Mouse (Mus musculus) neural tube, embryonic 11.5 days (tissue): ENCODE data around the gene P4htm. TPM values are rescaled to one million over a fixed set of nuclear protein-coding genes. Genes with fewer than 3 reads are reported as not detected.

Experiments
- ATAC-seq: fragments of 200-750 bp; cut with Nextera tagmentation; 2 replicates; pipeline ENCODE4 v1.8.0; 2017; ENCODE audit warnings: moderate number of reproducible peaks, mild to moderate bottlenecking, moderate TSS enrichment, moderate library complexity; ENCODE audit not compliant: insufficient read depth, low FRiP score, low TSS enrichment
- DNase-seq: peaks from one replicate; pipeline ENCODE4 v3.0.0-alpha.2; 2015; ENCODE audit warnings: low spot score
- H3K27ac ChIP-seq: fragments of 300-500 bp; sonication (generic); 2 replicates; pipeline ENCODE4 v1.5.1; 2014; ENCODE audit warnings: low read depth, mild to moderate bottlenecking, low read length
- H3K27me3 ChIP-seq: fragments of 300-500 bp; sonication (generic); 2 replicates; pipeline ENCODE4 v1.6.1; 2014; ENCODE audit warnings: mild to moderate bottlenecking, low read length, mixed read lengths; ENCODE audit not compliant: control insufficient read depth, insufficient read depth
- H3K36me3 ChIP-seq: fragments of 300-500 bp; sonication (generic); 2 replicates; pipeline ENCODE4 v1.6.1; 2014; ENCODE audit warnings: mild to moderate bottlenecking, low read length, moderate library complexity, mixed read lengths; ENCODE audit not compliant: control insufficient read depth, insufficient read depth
- H3K4me1 ChIP-seq: fragments of 300-500 bp; sonication (generic); 2 replicates; pipeline ENCODE4 v1.6.1; 2014; ENCODE audit warnings: low read length, mixed read lengths; ENCODE audit not compliant: control insufficient read depth, insufficient read depth
- H3K4me2 ChIP-seq: fragments of 300-500 bp; sonication (generic); 2 replicates; pipeline ENCODE4 v1.6.1; 2014; ENCODE audit warnings: low read depth, mild to moderate bottlenecking, moderate library complexity
- H3K4me3 ChIP-seq: fragments of 300-500 bp; sonication (generic); 2 replicates; pipeline ENCODE4 v1.5.1; 2014; ENCODE audit warnings: low read depth, low read length
- H3K9ac ChIP-seq: fragments of 300-500 bp; sonication (generic); 2 replicates; pipeline ENCODE4 v1.6.1; 2014; ENCODE audit warnings: mild to moderate bottlenecking, low read length
- H3K9me3 ChIP-seq: fragments of 300-500 bp; sonication (generic); 2 replicates; pipeline ENCODE4 v1.6.1; 2016; ENCODE audit warnings: low read length; ENCODE audit not compliant: control insufficient read depth
- WGBS: fragments of 180-500 bp; shearing (Covaris S2); extraction: QIAGEN DNeasy Blood & Tissue Kit; methylation state at CpG from one replicate; pipeline ENCODE4 v1.1.7; 2014; 5-methylcytosine and 5-hydroxymethylcytosine counted together
- polyA plus RNA-seq: library from polyadenylated mRNA; unstranded; fragments of >200 nt; fragmentation: Nextera tagmentation; extraction: Ambion mirVana; gene quantifications from 2 replicates; pipeline ENCODE4 v1.2.1, GENCODE M21; 2014

Gene P4htm
- 10.5 and 11.7 TPM in 2 replicates for polyA plus RNA-seq

DNA sequence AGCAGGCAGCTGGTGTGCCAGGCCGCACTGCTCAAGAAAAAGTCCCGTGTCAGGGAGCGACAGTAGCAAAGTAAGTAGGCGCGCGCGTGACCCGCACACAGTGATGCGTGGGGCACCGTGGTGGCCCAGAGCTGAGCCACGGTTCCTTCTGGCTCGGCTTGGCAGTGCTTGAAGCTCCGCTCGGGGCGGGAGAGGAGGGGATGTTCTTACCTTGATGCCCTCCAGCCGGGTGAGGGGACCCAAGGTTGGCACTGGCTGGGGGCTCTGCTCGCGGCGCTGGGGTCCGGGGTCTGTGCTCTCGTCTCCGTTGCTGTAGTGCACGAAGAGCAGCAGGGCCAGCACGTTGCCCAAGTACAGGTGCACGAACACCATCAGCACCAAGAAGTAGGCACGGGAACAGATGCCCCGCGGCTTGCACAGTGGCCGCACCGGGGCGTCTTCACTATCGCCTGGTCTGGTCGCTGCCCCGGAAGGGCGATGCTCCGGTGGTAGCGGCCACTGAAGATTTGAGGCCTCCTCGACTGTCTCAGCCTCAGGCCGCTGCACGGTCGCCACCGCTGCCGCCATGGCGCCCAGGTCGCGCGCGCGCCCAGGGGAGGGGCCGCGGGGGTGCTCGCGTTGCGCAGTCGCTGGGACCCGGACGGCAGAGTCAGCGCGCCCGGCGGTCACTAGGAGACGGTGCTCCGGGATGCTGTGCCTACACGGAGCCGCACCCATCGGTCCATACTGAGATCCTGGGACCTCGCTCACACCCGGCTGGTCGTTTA lies at the start of gene P4htm:
P4htm (minus strand) TSS at position 670 of the 767 bp plus-strand sequence.
- Histone ChIP-seq H3K4me2 (peak within 1 kb of the TSS; percentile 93), H3K4me1 (no peaks in the 10 kb centered on the region), H3K27me3 (no peaks in the 10 kb centered on the region), H3K4me3 (peak within 1 kb of the TSS; percentile 65), H3K9me3 (no peaks in the 10 kb centered on the region), H3K27ac (0 out of 2 replicates have a peak within 1 kb of the TSS, but pooled peaks have one; percentile 34), H3K9ac (peak within 1 kb of the TSS; percentile 78), H3K36me3 (no peaks in the 10 kb centered on the region)
- DNase-seq: peak; percentile 79
- 3% methylated on average over 69 of the region's 69 CpGs for WGBS
- peak; percentile 91 for ATAC-seq

GRCm38 (mm10) chr9:108639825-108640224 lies 42.4 kb upstream of the P4htm start:
- H3K4me2 ChIP-seq: no peak overlapping the region
- ATAC-seq (no peak), DNase-seq (no peak)
- no peaks in the 10 kb centered on the region for H3K36me3 ChIP-seq
- WGBS: 88% methylated on average over 2 of the region's 2 CpGs
- H3K9ac ChIP-seq: no peak overlapping the region
- H3K9me3 ChIP-seq: no peaks in the 10 kb centered on the region
- H3K27me3 ChIP-seq: no peaks in the 10 kb centered on the region
- no peak overlapping the region for H3K4me3 ChIP-seq
- no peaks in the 10 kb centered on the region for H3K4me1 ChIP-seq
- no peak overlapping the region for H3K27ac ChIP-seq

DNA sequence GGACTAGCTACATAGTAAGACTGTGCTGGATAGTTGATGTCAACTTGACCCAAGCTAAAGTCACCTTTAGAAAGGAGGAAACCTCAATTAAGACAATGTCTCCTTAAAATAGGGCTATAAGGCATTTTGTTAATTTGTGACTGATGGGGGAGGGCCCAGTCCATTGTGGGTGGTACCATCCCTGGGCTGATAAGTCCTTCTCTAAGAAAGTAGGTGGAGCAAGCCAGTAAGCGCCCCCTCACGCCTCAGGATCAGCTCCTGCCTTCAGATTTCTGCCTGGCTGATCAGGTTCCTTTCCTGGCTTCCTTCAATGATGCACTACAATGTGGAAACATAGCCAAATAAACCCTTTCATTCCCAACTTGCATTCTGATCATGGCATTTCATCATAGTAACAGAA lies 37.9 kb upstream of the P4htm start:
- DNase-seq: no peak
- 89% methylated on average over 2 of the region's 2 CpGs for WGBS
- Histone ChIP-seq H3K9ac (no peak overlapping the region), H3K27ac (no peak overlapping the region), H3K4me1 (no peaks in the 10 kb centered on the region), H3K4me2 (no peak overlapping the region), H3K4me3 (no peak overlapping the region), H3K27me3 (no peaks in the 10 kb centered on the region), H3K36me3 (no peaks in the 10 kb centered on the region), H3K9me3 (no peaks in the 10 kb centered on the region)
- ATAC-seq: no peak

GRCm38 (mm10) chr9:108633846-108634245 lies 36.4 kb upstream of the P4htm start:
- Histone ChIP-seq H3K27ac (no peak overlapping the region), H3K4me3 (no peak overlapping the region), H3K9ac (no peak overlapping the region), H3K27me3 (no peaks in the 10 kb centered on the region), H3K9me3 (no peaks in the 10 kb centered on the region), H3K36me3 (no peaks in the 10 kb centered on the region), H3K4me1 (no peaks in the 10 kb centered on the region), H3K4me2 (no peak overlapping the region)
- no peak for DNase-seq
- no peak for ATAC-seq
- WGBS: 87% methylated on average over 2 of the region's 2 CpGs

GRCm38 (mm10) chr9:108632375-108632774 lies 34.9 kb upstream of the P4htm start:
- Histone ChIP-seq H3K36me3 (no peaks in the 10 kb centered on the region), H3K4me2 (no peak overlapping the region), H3K27ac (no peak overlapping the region), H3K4me1 (no peaks in the 10 kb centered on the region), H3K9ac (no peak overlapping the region), H3K9me3 (no peaks in the 10 kb centered on the region), H3K4me3 (no peak overlapping the region), H3K27me3 (no peaks in the 10 kb centered on the region)
- no peak for ATAC-seq
- WGBS: 91% methylated on average over 5 of the region's 5 CpGs
- no peak for DNase-seq

DNA sequence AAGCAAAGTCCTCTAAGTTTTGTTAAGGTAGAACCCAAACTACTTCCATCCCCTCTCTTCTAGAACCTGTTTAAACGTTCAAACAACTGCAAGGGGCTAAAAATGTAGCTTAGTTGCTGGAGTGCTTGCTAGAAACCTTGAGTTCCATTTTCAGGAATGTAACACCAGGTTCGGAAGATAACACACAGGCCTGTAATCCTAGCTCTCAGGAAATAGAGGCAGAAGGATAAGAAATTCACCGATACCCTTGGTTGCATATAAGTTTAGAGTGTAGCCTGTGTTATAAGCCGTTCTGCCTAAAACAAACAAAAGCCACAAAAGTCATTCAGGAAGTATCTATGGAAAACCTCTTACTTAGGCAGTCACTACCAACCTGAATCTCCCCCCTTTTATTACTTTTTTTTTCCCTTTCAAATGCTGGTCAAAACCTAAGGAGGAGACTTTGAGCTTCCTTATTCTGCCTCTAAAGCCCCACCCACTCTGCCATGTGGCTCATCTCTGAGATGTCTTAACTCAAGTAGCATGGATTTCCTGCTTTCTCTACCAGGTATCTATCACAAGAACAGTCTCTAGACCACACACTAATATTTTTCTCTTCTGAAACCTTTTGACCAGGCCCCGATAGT lies 34.3 kb upstream of the P4htm start:
- DNase-seq: no peak
- ATAC-seq: no peak
- H3K27me3 ChIP-seq: no peaks in the 10 kb centered on the region
- no peaks in the 10 kb centered on the region for H3K4me1 ChIP-seq
- H3K4me3 ChIP-seq: no peak overlapping the region
- 93% methylated on average over 5 of the region's 5 CpGs for WGBS
- no peaks in the 10 kb centered on the region for H3K36me3 ChIP-seq
- H3K9me3 ChIP-seq: no peaks in the 10 kb centered on the region
- no peak overlapping the region for H3K9ac ChIP-seq
- H3K27ac ChIP-seq: no peak overlapping the region
- no peak overlapping the region for H3K4me2 ChIP-seq

DNA sequence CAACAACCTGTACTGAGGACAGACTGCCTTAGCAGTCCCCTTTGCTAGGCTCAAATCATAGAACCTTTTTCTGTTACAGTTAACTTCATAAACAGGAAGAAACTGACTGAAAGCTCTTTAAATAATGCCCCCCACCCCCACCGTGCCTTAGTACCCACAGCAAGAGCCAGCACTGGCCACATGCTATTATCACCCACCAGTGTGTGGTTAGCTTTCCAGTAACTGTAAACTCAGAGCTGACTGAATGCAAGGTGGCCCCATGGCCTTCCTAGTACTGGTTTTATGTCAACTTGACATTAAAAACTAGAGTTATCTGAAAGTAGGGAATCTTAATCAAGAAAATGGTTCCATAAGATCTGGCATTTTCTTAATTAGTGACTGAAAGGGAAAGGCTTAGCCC lies 33.2 kb upstream of the P4htm start:
- Histone ChIP-seq H3K4me1 (no peaks in the 10 kb centered on the region), H3K27me3 (no peaks in the 10 kb centered on the region), H3K4me2 (no peak overlapping the region), H3K4me3 (no peak overlapping the region), H3K27ac (no peak overlapping the region), H3K9me3 (no peaks in the 10 kb centered on the region), H3K36me3 (no peaks in the 10 kb centered on the region), H3K9ac (no peak overlapping the region)
- no peak for ATAC-seq
- WGBS: 86% methylated on average over 1 of the region's 1 CpGs
- no peak for DNase-seq

DNA sequence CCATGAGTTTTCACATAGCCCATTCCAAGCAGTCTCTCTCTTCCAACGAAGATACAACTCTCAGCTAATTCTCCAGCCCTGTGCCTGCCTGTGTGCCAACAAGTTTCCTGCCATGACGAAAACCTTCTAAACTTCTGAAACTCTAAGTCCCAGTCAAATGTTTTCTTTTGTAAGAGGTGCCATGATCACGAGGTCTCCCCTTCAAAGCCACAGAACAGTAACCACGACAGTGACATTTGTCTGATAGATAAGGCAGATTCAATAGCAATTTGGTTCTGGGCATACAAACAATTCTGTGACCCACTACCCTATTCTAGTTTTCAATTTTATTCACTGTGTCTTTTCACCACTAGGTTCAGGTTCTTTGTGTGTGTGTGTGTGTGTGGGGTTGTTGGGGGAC lies 30.7 kb upstream of the P4htm start:
- H3K4me1 ChIP-seq: no peaks in the 10 kb centered on the region
- ATAC-seq: no peak
- 88% methylated on average over 4 of the region's 4 CpGs for WGBS
- H3K4me2 ChIP-seq: no peak overlapping the region
- DNase-seq: no peak
- no peaks in the 10 kb centered on the region for H3K27me3 ChIP-seq
- H3K36me3 ChIP-seq: no peaks in the 10 kb centered on the region
- no peaks in the 10 kb centered on the region for H3K9me3 ChIP-seq
- no peak overlapping the region for H3K27ac ChIP-seq
- no peak overlapping the region for H3K9ac ChIP-seq
- H3K4me3 ChIP-seq: no peak overlapping the region

- DNase-seq (no peak), ATAC-seq (no peak)
- Histone ChIP-seq H3K4me1 (no peaks in the 10 kb centered on the region), H3K27me3 (no peaks in the 10 kb centered on the region), H3K9ac (no peak overlapping the region), H3K4me3 (no peak overlapping the region), H3K27ac (no peak overlapping the region), H3K9me3 (no peaks in the 10 kb centered on the region), H3K4me2 (no peak overlapping the region), H3K36me3 (no peaks in the 10 kb centered on the region)
- 87% methylated on average over 2 of the region's 2 CpGs for WGBS
These were observed 29.0 kb upstream of the P4htm start for GRCm38 (mm10) chr9:108626498-108626897.
